Mouse (Mus musculus) liver, adult 2 months (tissue): ENCODE results near the gene Lin7c.

Experiments
- CTCF ChIP-seq: fragments of 200-500 bp; IDR thresholded peaks from 2 replicates; pipeline ENCODE4 v1.5.1; 2011; ENCODE audit warnings: low read depth, low read length, control low read depth
- POLR2A ChIP-seq: fragments of 200-500 bp; IDR thresholded peaks from 2 replicates; pipeline ENCODE4 v1.6.1; 2011; ENCODE audit warnings: low read length, control low read depth; ENCODE audit not compliant: insufficient read depth; ENCODE audit errors: extremely low read depth

DNA sequence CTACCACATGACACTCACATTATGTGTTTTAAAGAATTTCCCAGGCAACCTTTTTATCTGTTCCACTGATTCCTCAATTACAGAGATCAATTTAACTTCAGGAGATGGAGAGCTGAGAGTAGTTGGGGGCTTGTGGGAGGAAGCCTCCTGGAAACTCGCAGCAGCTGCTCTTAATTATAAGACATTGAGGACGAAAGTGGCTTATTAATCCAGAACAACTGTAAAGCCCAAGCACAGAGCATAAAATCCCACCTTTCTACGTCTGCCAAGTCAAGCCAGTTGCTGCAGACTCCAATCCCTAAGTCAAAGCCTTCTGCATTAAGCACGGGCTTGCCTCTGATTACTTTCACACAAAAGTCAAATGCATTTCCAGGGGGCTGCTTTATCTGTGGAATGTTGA lies 44.3 kb upstream of the Lin7c start:
- TF ChIP-seq CTCF = no peak
- no peak for TF ChIP-seq POLR2A
